Comparison of ENCODE assay signal across 8 mouse cellular contexts in the genomic region with DNA sequence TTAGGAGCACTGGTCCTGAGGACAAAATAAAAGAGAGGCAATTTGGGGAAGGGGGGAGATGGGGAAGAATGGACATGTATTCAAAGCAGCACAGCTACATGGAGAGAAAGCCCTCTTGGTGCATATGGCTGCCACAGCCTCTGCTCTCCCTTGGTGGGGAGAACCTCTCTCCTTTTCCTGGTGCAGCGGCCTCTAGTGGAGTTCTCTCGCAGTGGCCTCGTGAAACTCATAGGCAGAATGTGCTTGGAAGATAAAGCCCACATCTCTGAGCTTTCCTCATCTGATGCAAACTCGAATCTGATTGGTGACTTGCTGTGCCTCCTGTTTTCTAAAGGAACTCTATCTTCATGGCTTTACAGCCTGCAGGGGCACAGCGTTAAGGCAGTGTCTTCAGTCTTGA. TPM values are rescaled to one million over a fixed set of nuclear protein-coding genes. Genes with fewer than 3 reads are reported as not detected.
DNase-seq lines count a peak whose midpoint lies in the region; ATAC-seq and TF ChIP-seq lines count a peak whose summit lies in the region.

No protein-coding gene starts in this region.

- WGBS in forebrain, embryonic 14.5 days: 4% methylated on average over 5 of the region's 5 CpGs
- WGBS in forebrain, embryonic 15.5 days: 7% methylated on average over 5 of the region's 5 CpGs

- H3K27ac ChIP-seq in forebrain, embryonic 14.5 days (ENCODE audit: low read depth, low read length): no peak overlapping the region
- H3K27ac ChIP-seq in forebrain, embryonic 15.5 days (replicated peaks): no peak overlapping the region
- no peak overlapping the region for H3K27ac ChIP-seq in ES-Bruce4 (ENCODE audit: insufficient read depth, low read length)

- no peaks in the 10 kb centered on the region for H3K9me3 ChIP-seq in forebrain, embryonic 14.5 days (replicated peaks; ENCODE audit: control insufficient read depth, low read length)
- no peaks in the 10 kb centered on the region for H3K9me3 ChIP-seq in forebrain, embryonic 15.5 days
- H3K9me3 ChIP-seq in ES-Bruce4 (replicated peaks; ENCODE audit: control insufficient read depth, insufficient read depth, low read length, poor library complexity, severe bottlenecking): no peaks in the 10 kb centered on the region

- DNase-seq in forebrain, embryonic 14.5 days (ENCODE audit: low spot score): peak; percentile 61
- DNase-seq in c-Kit-positive CD71-positive TER-119-positive erythroid progenitor cells, embryonic 14.5 days (ENCODE audit: low spot score): peak; percentile 64
- peak; percentile 61 for DNase-seq in gastrocnemius, postnatal 10 days
- DNase-seq in left cerebral cortex, adult 11 months (ENCODE audit: low spot score): peak; percentile 34
- DNase-seq in spleen, postnatal 4 days (ENCODE audit: low spot score in 2 of 2): peak; percentile 57 to 80

- no peak overlapping the region for H3K4me2 ChIP-seq in forebrain, embryonic 14.5 days (ENCODE audit: low read length)
- H3K4me2 ChIP-seq in forebrain, embryonic 15.5 days (replicated peaks): no peak overlapping the region

- no peaks in the 10 kb centered on the region for H3K27me3 ChIP-seq in forebrain, embryonic 14.5 days (replicated peaks; ENCODE audit: control insufficient read depth, insufficient read depth, low read length)
- no peaks in the 10 kb centered on the region for H3K27me3 ChIP-seq in forebrain, embryonic 15.5 days
- H3K27me3 ChIP-seq in ES-Bruce4 (ENCODE audit: control insufficient read depth, insufficient read depth, low read length, poor library complexity, severe bottlenecking): no peaks in the 10 kb centered on the region

- H3K4me3 ChIP-seq in forebrain, embryonic 14.5 days (ENCODE audit: low read depth, low read length): no peak overlapping the region
- H3K4me3 ChIP-seq in forebrain, embryonic 15.5 days: no peak overlapping the region
- no peak overlapping the region for H3K4me3 ChIP-seq in ES-Bruce4 (ENCODE audit: low read depth, low read length)

- no peak for ATAC-seq in forebrain, embryonic 14.5 days
- no peak for ATAC-seq in forebrain, embryonic 15.5 days (replicated peaks)
- peak; percentile 99 for ATAC-seq in megakaryocyte progenitor cell, adult 5-6 weeks (replicated peaks; ENCODE audit: poor library complexity)

- no peak for TF ChIP-seq EP300 in ES-Bruce4 (IDR thresholded peaks at IDR 0.05; ENCODE audit: insufficient read depth, low read depth, low read length)

- H3K4me1 ChIP-seq in forebrain, embryonic 14.5 days (ENCODE audit: control insufficient read depth, insufficient read depth, low read length): no peaks in the 10 kb centered on the region
- H3K4me1 ChIP-seq in forebrain, embryonic 15.5 days: no peaks in the 10 kb centered on the region
- H3K4me1 ChIP-seq in ES-Bruce4 (ENCODE audit: control insufficient read depth, insufficient read depth, low read length): no peaks in the 10 kb centered on the region

- no peak overlapping the region for H3K9ac ChIP-seq in forebrain, embryonic 14.5 days (ENCODE audit: low read length)
- H3K9ac ChIP-seq in forebrain, embryonic 15.5 days (replicated peaks): no peak overlapping the region
- H3K9ac ChIP-seq in ES-Bruce4 (ENCODE audit: low read depth, poor library complexity, severe bottlenecking): no peak overlapping the region

- peak; percentile 88 for TF ChIP-seq CTCF in ES-Bruce4 (IDR thresholded peaks at IDR 0.05; ENCODE audit: low read depth, low read length)

- H3K36me3 ChIP-seq in forebrain, embryonic 14.5 days (ENCODE audit: control insufficient read depth, insufficient read depth, low read length): no peaks in the 10 kb centered on the region
- H3K36me3 ChIP-seq in forebrain, embryonic 15.5 days: no peaks in the 10 kb centered on the region
- no peaks in the 10 kb centered on the region for H3K36me3 ChIP-seq in ES-Bruce4 (ENCODE audit: control insufficient read depth, insufficient read depth, low read length, poor library complexity, severe bottlenecking)

- no peak for TF ChIP-seq POLR2A in ES-Bruce4 (IDR thresholded peaks at IDR 0.05; ENCODE audit: insufficient read depth, low read length)

RNA-seq across cellular contexts. Expression of a gene that starts 19.1 kb away (rescaled TPM):
- polyA plus RNA-seq in forebrain, embryonic 14.5 days (2014; fragmentation: Nextera tagmentation; extraction: Ambion mirVana): 163 and 183 TPM in 2 replicates
- 184 and 187 TPM in 2 replicates for polyA plus RNA-seq in forebrain, embryonic 15.5 days (2015; fragmentation: Nextera tagmentation; extraction: Ambion mirVana)
- polyA plus RNA-seq in ES-Bruce4 (2011; ENCODE audit: insufficient read depth, insufficient read length, low read depth, missing spikeins): 214 and 249 TPM in 2 replicates
- total RNA-seq in gastrocnemius, postnatal 10 days (2021): 100 to 1,000 TPM in 1 of 2 experiments, 10 to 100 TPM in 1; 97.2 to 114 TPM
- total RNA-seq in megakaryocyte progenitor cell, adult 5-6 weeks (2015): 326 and 354 TPM in 2 replicates
- total RNA-seq in megakaryocyte progenitor cell, adult 5-6 weeks (2017): 314 and 317 TPM in 2 replicates

RNA-seq across cellular contexts. Expression of a gene that starts 19.6 kb away (rescaled TPM):
- 0.13 and 0.37 TPM in 2 replicates for polyA plus RNA-seq in forebrain, embryonic 14.5 days (2014; fragmentation: Nextera tagmentation; extraction: Ambion mirVana)
- polyA plus RNA-seq in forebrain, embryonic 15.5 days (2015; fragmentation: Nextera tagmentation; extraction: Ambion mirVana): 0.52 and 0.53 TPM in 2 replicates
- polyA plus RNA-seq in ES-Bruce4 (2011; ENCODE audit: insufficient read depth, insufficient read length, low read depth, missing spikeins): 0.37 TPM in 1 of 2 replicates, not detected in the other
- total RNA-seq in gastrocnemius, postnatal 10 days (2021): under 1 TPM; 0.18 to 0.47 TPM
- 0.07 and 0.22 TPM in 2 replicates for total RNA-seq in megakaryocyte progenitor cell, adult 5-6 weeks (2015)
- total RNA-seq in megakaryocyte progenitor cell, adult 5-6 weeks (2017): 0.68 TPM in 1 of 2 replicates, not detected in the other

RNA-seq across cellular contexts. Expression of a gene that starts 55.4 kb away (rescaled TPM):
- 12.1 and 16.1 TPM in 2 replicates for polyA plus RNA-seq in forebrain, embryonic 14.5 days (2014; fragmentation: Nextera tagmentation; extraction: Ambion mirVana)
- 12.0 and 14.0 TPM in 2 replicates for polyA plus RNA-seq in forebrain, embryonic 15.5 days (2015; fragmentation: Nextera tagmentation; extraction: Ambion mirVana)
- polyA plus RNA-seq in ES-Bruce4 (2011; ENCODE audit: insufficient read depth, insufficient read length, low read depth, missing spikeins): 21.7 and 23.8 TPM in 2 replicates
- total RNA-seq in gastrocnemius, postnatal 10 days (2021): 1 to 10 TPM; 5.7 to 6.9 TPM
- 78.8 and 85.2 TPM in 2 replicates for total RNA-seq in megakaryocyte progenitor cell, adult 5-6 weeks (2015)
- total RNA-seq in megakaryocyte progenitor cell, adult 5-6 weeks (2017): 74.0 and 89.5 TPM in 2 replicates
